8 mouse cellular contexts compared by ENCODE assay signal in genomic region chr11:102578341-102579118, GRCm38 (mm10). TPM values are rescaled to one million over a fixed set of nuclear protein-coding genes. Genes with fewer than 3 reads are reported as not detected.
A peak's percentile ranks its signal among the peaks of the same experiment; 100 is the strongest.
DNase-seq lines count a peak whose midpoint lies in the region; ATAC-seq and TF ChIP-seq lines count a peak whose summit lies in the region.

No protein-coding gene starts in this region.

- H3K4me2 ChIP-seq in forebrain, postnatal 0 days (ENCODE audit: low read depth) = peak overlapping the region; percentile 39
- H3K4me2 ChIP-seq in hindbrain, embryonic 11.5 days (replicated peaks; ENCODE audit: low read depth, low read length) = peak overlapping the region; percentile 42

- H3K36me3 ChIP-seq in forebrain, postnatal 0 days (ENCODE audit: insufficient read depth) = no peaks in the 10 kb centered on the region
- H3K36me3 ChIP-seq in hindbrain, embryonic 11.5 days (ENCODE audit: control insufficient read depth, insufficient read depth, low read length) = no peaks in the 10 kb centered on the region

- 0 out of 2 replicates have a peak, but pooled peaks cover 3% of the 10 kb centered on the region for H3K4me1 ChIP-seq in forebrain, postnatal 0 days (ENCODE audit: insufficient read depth)
- H3K4me1 ChIP-seq in hindbrain, embryonic 11.5 days (replicated peaks; ENCODE audit: control insufficient read depth, insufficient read depth, low read length) = peaks cover 12% of the 10 kb centered on the region

- no peak overlapping the region for H3K9ac ChIP-seq in forebrain, postnatal 0 days
- peak overlapping the region; percentile 56 for H3K9ac ChIP-seq in hindbrain, embryonic 11.5 days (ENCODE audit: low read depth, low read length)

- peak; percentile 89 for TF ChIP-seq CTCF in forebrain, postnatal 0 days (IDR thresholded peaks at IDR 0.05; ENCODE audit: low read depth)

- peak overlapping the region; percentile 42 for H3K27ac ChIP-seq in forebrain, postnatal 0 days (ENCODE audit: low read depth, low read length)
- H3K27ac ChIP-seq in hindbrain, embryonic 11.5 days (ENCODE audit: low read depth, low read length) = peak overlapping the region; percentile 90

- no peaks in the 10 kb centered on the region for H3K27me3 ChIP-seq in forebrain, postnatal 0 days (ENCODE audit: insufficient read depth, low read length)
- H3K27me3 ChIP-seq in hindbrain, embryonic 11.5 days (ENCODE audit: control insufficient read depth, insufficient read depth, low read length) = no peaks in the 10 kb centered on the region

- H3K4me3 ChIP-seq in forebrain, postnatal 0 days (ENCODE audit: low read depth, low read length) = peak overlapping the region; percentile 19
- peak overlapping the region; percentile 22; the same call in 1 of the 2 replicates for H3K4me3 ChIP-seq in hindbrain, embryonic 11.5 days (ENCODE audit: low read depth, low read length)

- peak; percentile 93 for DNase-seq in NIH3T3 (ENCODE audit: low read depth)
- DNase-seq in cerebellum, adult 8-10 months = peak; percentile 51
- DNase-seq in forebrain, postnatal 0 days = peak; percentile 78
- peak; percentile 90 for DNase-seq in hindbrain, embryonic 11.5 days (ENCODE audit: low spot score)
- DNase-seq in layer of hippocampus, postnatal 36 days = peak; percentile 64 to 70
- peak; percentile 72 for DNase-seq in retina, postnatal 7 days (ENCODE audit: low read depth, low spot score)
- DNase-seq in urinary bladder, adult 2 months (ENCODE audit: low spot score) = peak; percentile 86

- no peaks in the 10 kb centered on the region for H3K9me3 ChIP-seq in forebrain, postnatal 0 days (ENCODE audit: low read length)
- H3K9me3 ChIP-seq in hindbrain, embryonic 11.5 days (ENCODE audit: control insufficient read depth, low read length) = no peaks in the 10 kb centered on the region

- 3% methylated on average over 27 of the region's 27 CpGs for WGBS in forebrain, postnatal 0 days
- WGBS in hindbrain, embryonic 11.5 days = 8% methylated on average over 25 of the region's 27 CpGs

- peak; percentile 66 for ATAC-seq in forebrain, postnatal 0 days
- ATAC-seq in hindbrain, embryonic 11.5 days (ENCODE audit: low FRiP score) = peak; percentile 23
- peak; percentile 86 for ATAC-seq in megakaryocyte, adult 5-6 weeks (ENCODE audit: poor library complexity, severe bottlenecking)

RNA-seq across cellular contexts. Expression of gene Gm11627, which starts 0.7 kb away (rescaled TPM):
- total RNA-seq in forebrain, postnatal 0 days (2014; rRNA removed) = 2.6 and 5.5 TPM in 2 replicates
- 3.7 and 5.9 TPM in 2 replicates for polyA plus RNA-seq in forebrain, postnatal 0 days (2015; fragmentation: Nextera tagmentation; extraction: Ambion mirVana)
- polyA plus RNA-seq in hindbrain, embryonic 11.5 days (2014; fragmentation: Nextera tagmentation; extraction: Ambion mirVana) = 5.6 and 7.3 TPM in 2 replicates
- 1 to 10 TPM in 1 of 2 experiments, under 1 TPM in 1; 0.90 to 3.2 TPM for total RNA-seq in layer of hippocampus, postnatal 36 days (2021)
- total RNA-seq in megakaryocyte, adult 5-6 weeks (2015) = not detected in 2 replicates
- total RNA-seq in megakaryocyte, adult 5-6 weeks (2017) = not detected in 2 replicates
- 53.0 and 56.5 TPM in 2 replicates for polyA plus RNA-seq in urinary bladder, adult 2 months (2012; rRNA removed)

RNA-seq across cellular contexts. Expression of gene Gpatch8, which starts 22.3 kb away (rescaled TPM):
- 29.5 and 31.1 TPM in 2 replicates for total RNA-seq in forebrain, postnatal 0 days (2014; rRNA removed)
- polyA plus RNA-seq in forebrain, postnatal 0 days (2015; fragmentation: Nextera tagmentation; extraction: Ambion mirVana) = 25.2 and 45.5 TPM in 2 replicates
- polyA plus RNA-seq in hindbrain, embryonic 11.5 days (2014; fragmentation: Nextera tagmentation; extraction: Ambion mirVana) = 48.8 and 68.1 TPM in 2 replicates
- total RNA-seq in layer of hippocampus, postnatal 36 days (2021) = 10 to 100 TPM; 44.1 to 58.6 TPM
- total RNA-seq in megakaryocyte, adult 5-6 weeks (2015) = 18.9 and 19.8 TPM in 2 replicates
- total RNA-seq in megakaryocyte, adult 5-6 weeks (2017) = 21.3 and 31.3 TPM in 2 replicates
- polyA plus RNA-seq in urinary bladder, adult 2 months (2012; rRNA removed) = 17.5 and 23.9 TPM in 2 replicates

RNA-seq across cellular contexts. Expression of gene Fzd2, which starts 25.7 kb away (rescaled TPM):
- 12.0 and 15.2 TPM in 2 replicates for total RNA-seq in forebrain, postnatal 0 days (2014; rRNA removed)
- 4.5 and 4.6 TPM in 2 replicates for polyA plus RNA-seq in forebrain, postnatal 0 days (2015; fragmentation: Nextera tagmentation; extraction: Ambion mirVana)
- 29.5 and 31.7 TPM in 2 replicates for polyA plus RNA-seq in hindbrain, embryonic 11.5 days (2014; fragmentation: Nextera tagmentation; extraction: Ambion mirVana)
- 1 to 10 TPM; 6.3 to 8.9 TPM for total RNA-seq in layer of hippocampus, postnatal 36 days (2021)
- total RNA-seq in megakaryocyte, adult 5-6 weeks (2015) = not detected in 2 replicates
- not detected in 2 replicates for total RNA-seq in megakaryocyte, adult 5-6 weeks (2017)
- polyA plus RNA-seq in urinary bladder, adult 2 months (2012; rRNA removed) = 53.7 and 54.9 TPM in 2 replicates

Comparison
In these comparisons a context has a peak if more than half of its experiments do, and no peak if none do; other contexts are left out.
1. Peak in every context shown above with its lines: DNase-seq, ATAC-seq, H3K4me3 ChIP-seq and H3K27ac ChIP-seq.
2. ATAC-seq: peak in every context shown above with its lines; median percentile 86 in megakaryocyte, adult 5-6 weeks; 66 in forebrain, postnatal 0 days; 23 in hindbrain, embryonic 11.5 days.
3. RNA of gene Fzd2, which starts 25.7 kb away (total RNA-seq): 12.0 to 15.2 TPM in forebrain, postnatal 0 days and 6.3 to 8.9 TPM in layer of hippocampus, postnatal 36 days; not detected in megakaryocyte, adult 5-6 weeks; every median in the first group is over 4 times any median in the second.